Mouse (Mus musculus) lung, postnatal 0 days (tissue): ENCODE results near the gene Olfr412. TPM values are rescaled to one million over a fixed set of nuclear protein-coding genes. Genes with fewer than 3 reads are reported as not detected.

Experiments used
- ATAC-seq: fragments of 200-750 bp; cut with Nextera tagmentation; 2 replicates; pipeline ENCODE4 v1.8.0; 2017; ENCODE audit warnings: moderate library complexity
- DNase-seq: peaks from one replicate; pipeline ENCODE4 v3.0.0-alpha.2; 2016; ENCODE audit warnings: low spot score
- H3K27ac ChIP-seq: fragments of 300-500 bp; sonication (generic); 2 replicates; pipeline ENCODE4 v1.5.1; 2014; ENCODE audit warnings: antibody characterized with exemption, mild to moderate bottlenecking, low read length, mixed read lengths
- H3K27me3 ChIP-seq: fragments of 300-500 bp; sonication (generic); replicated peaks from 2 replicates; pipeline ENCODE4 v1.6.1; 2014; ENCODE audit warnings: low read length, mixed read lengths; ENCODE audit not compliant: insufficient read depth
- H3K36me3 ChIP-seq: fragments of 300-500 bp; sonication (generic); 2 replicates; pipeline ENCODE4 v1.6.1; 2014; ENCODE audit warnings: low read length, mixed read lengths; ENCODE audit not compliant: insufficient read depth
- H3K4me1 ChIP-seq: fragments of 300-500 bp; sonication (generic); 2 replicates; pipeline ENCODE4 v1.6.1; 2014; ENCODE audit warnings: antibody characterized with exemption, low read depth, low read length, mixed read lengths; ENCODE audit not compliant: insufficient read depth
- H3K4me2 ChIP-seq: fragments of 300-500 bp; sonication (generic); replicated peaks from 2 replicates; pipeline ENCODE4 v1.6.1; 2014; ENCODE audit warnings: low read depth, mild to moderate bottlenecking, low read length, moderate library complexity, mixed read lengths
- H3K4me3 ChIP-seq: fragments of 300-500 bp; sonication (generic); 2 replicates; pipeline ENCODE4 v1.5.1; 2014; ENCODE audit warnings: low read depth, low read length
- H3K9ac ChIP-seq: fragments of 300-500 bp; sonication (generic); replicated peaks from 2 replicates; pipeline ENCODE4 v1.6.1; 2014; ENCODE audit warnings: low read depth, mild to moderate bottlenecking
- H3K9me3 ChIP-seq: fragments of 300-500 bp; sonication (generic); 2 replicates; pipeline ENCODE4 v1.6.1; 2016; ENCODE audit warnings: low read length, mixed read lengths
- CTCF ChIP-seq: IDR thresholded peaks from 2 replicates; pipeline ENCODE4 v1.5.1; 2016; ENCODE audit warnings: antibody characterized with exemption, mild to moderate bottlenecking
- EP300 ChIP-seq: IDR thresholded peaks from 2 replicates; pipeline ENCODE4 v1.6.1; 2016; ENCODE audit warnings: antibody characterized with exemption, mild to moderate bottlenecking, control low read depth
- WGBS: fragments of 180-500 bp; shearing (Covaris S2); extraction: QIAGEN DNeasy Blood & Tissue Kit; methylation state at CpG from one replicate; pipeline ENCODE4 v1.1.7; 2014; 5-methylcytosine and 5-hydroxymethylcytosine counted together
- polyA plus RNA-seq: library from polyadenylated mRNA; unstranded; fragments of >200 nt; fragmentation: Nextera tagmentation; extraction: Ambion mirVana; gene quantifications from 2 replicates; pipeline ENCODE4 v1.2.1, GENCODE M21; 2015

The Olfr412 gene
- not detected in 2 replicates for polyA plus RNA-seq

GRCm38 (mm10) chr11:74361769-74362168 is at the start of gene Olfr412:
TSS of gene Olfr412 (plus strand) at chr11:74362069.
- H3K4me1 ChIP-seq, result no peaks in the 10 kb centered on the region
- no peak within 1 kb of the TSS for H3K4me2 ChIP-seq
- no peaks in the 10 kb centered on the region for H3K27me3 ChIP-seq
- H3K4me3 ChIP-seq, result no peak within 1 kb of the TSS
- TF ChIP-seq CTCF, result no peak
- TF ChIP-seq EP300, result no peak
- DNase-seq (no peak), ATAC-seq (no peak)
- 59% methylated on average over 1 of the region's 1 CpGs for WGBS
- H3K9me3 ChIP-seq, result no peaks in the 10 kb centered on the region
- no peak within 1 kb of the TSS for H3K9ac ChIP-seq
- H3K36me3 ChIP-seq, result no peaks in the 10 kb centered on the region
- no peak within 1 kb of the TSS for H3K27ac ChIP-seq

GRCm38 (mm10) chr11:74326044-74326443 is 35.8 kb upstream of the Olfr412 start:
- H3K9ac ChIP-seq, result no peak overlapping the region
- no peaks in the 10 kb centered on the region for H3K27me3 ChIP-seq
- no peak overlapping the region for H3K27ac ChIP-seq
- ATAC-seq (no peak), DNase-seq (no peak)
- no peaks in the 10 kb centered on the region for H3K9me3 ChIP-seq
- no peak overlapping the region for H3K4me3 ChIP-seq
- H3K36me3 ChIP-seq, result no peaks in the 10 kb centered on the region
- no peak overlapping the region for H3K4me2 ChIP-seq
- WGBS, result 67% methylated on average over 2 of the region's 2 CpGs
- no peaks in the 10 kb centered on the region for H3K4me1 ChIP-seq
- no peak for TF ChIP-seq CTCF
- no peak for TF ChIP-seq EP300

DNA sequence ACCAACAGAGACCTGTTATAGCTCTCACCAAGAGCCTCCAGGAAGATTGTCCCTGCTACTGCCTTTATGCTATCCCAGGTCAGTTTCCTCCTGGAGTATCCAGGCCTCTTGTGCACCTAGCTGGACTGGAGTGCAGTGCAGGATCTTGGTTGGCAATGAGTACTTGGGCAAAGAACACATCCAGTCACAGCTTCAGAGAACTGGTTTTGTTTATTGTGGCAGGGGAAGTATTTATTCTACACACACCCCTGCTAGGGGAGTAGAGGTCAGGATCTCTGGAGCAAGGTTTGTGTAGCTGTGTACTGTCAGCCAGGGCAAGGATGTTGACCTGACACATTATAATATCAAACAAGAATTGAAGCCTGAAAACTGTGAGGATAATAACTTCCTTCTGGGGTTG is 33.1 kb upstream of the Olfr412 start:
- H3K36me3 ChIP-seq, result no peaks in the 10 kb centered on the region
- H3K27me3 ChIP-seq, result no peaks in the 10 kb centered on the region
- H3K4me2 ChIP-seq, result no peak overlapping the region
- TF ChIP-seq EP300 (no peak), CTCF (no peak)
- no peak for DNase-seq
- H3K4me3 ChIP-seq, result no peak overlapping the region
- no peak overlapping the region for H3K9ac ChIP-seq
- H3K27ac ChIP-seq, result no peak overlapping the region
- no peaks in the 10 kb centered on the region for H3K4me1 ChIP-seq
- no peak for ATAC-seq
- no peaks in the 10 kb centered on the region for H3K9me3 ChIP-seq

DNA sequence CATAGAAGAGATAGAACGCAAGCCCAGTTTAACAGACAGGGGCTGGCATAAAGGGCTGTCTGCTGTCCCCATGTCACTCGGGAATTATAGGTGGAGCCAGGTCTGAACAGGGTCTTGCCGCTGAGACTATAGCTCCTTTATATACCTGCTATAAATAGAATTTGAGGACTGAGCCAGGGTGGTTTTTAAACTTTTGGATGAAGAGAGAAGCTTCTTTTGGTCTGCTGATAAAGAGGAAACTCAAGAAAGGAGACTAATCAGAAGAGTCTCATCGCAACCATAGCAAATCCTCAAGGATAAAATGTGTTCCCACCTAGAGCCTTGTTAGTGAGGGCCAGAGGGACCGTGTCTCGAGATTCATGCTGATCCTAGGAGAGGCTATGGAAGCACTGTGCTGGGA is 23.9 kb upstream of the Olfr412 start, which contains the start of gene Olfr410:
Gene Olfr410, minus strand, starts transcription at position 101 of the 400 bp plus-strand sequence.
- no peak for TF ChIP-seq EP300
- TF ChIP-seq CTCF, result no peak
- DNase-seq, result no peak
- no peak within 1 kb of the TSS for H3K4me3 ChIP-seq
- H3K4me1 ChIP-seq, result no peaks in the 10 kb centered on the region
- WGBS, result 75% methylated on average over 6 of the region's 6 CpGs
- no peak within 1 kb of the TSS for H3K27ac ChIP-seq
- no peaks in the 10 kb centered on the region for H3K36me3 ChIP-seq
- no peaks in the 10 kb centered on the region for H3K27me3 ChIP-seq
- no peaks in the 10 kb centered on the region for H3K9me3 ChIP-seq
- no peak within 1 kb of the TSS for H3K4me2 ChIP-seq
- no peak for ATAC-seq
- H3K9ac ChIP-seq, result no peak within 1 kb of the TSS

- ATAC-seq (no peak), DNase-seq (no peak)
- Histone ChIP-seq H3K27me3 (no peaks in the 10 kb centered on the region), H3K27ac (no peak within 1 kb of the TSS), H3K36me3 (no peaks in the 10 kb centered on the region), H3K9ac (no peak within 1 kb of the TSS), H3K9me3 (no peaks in the 10 kb centered on the region), H3K4me1 (no peaks in the 10 kb centered on the region), H3K4me2 (no peak within 1 kb of the TSS), H3K4me3 (no peak within 1 kb of the TSS)
- 78% methylated on average over 3 of the region's 3 CpGs for WGBS
- TF ChIP-seq CTCF (no peak), EP300 (no peak)
These were observed 9.3 kb upstream of the Olfr412 start, which contains the start of gene Olfr411 for GRCm38 (mm10) chr11:74352550-74352949. TSS of gene Olfr411 (minus strand) at chr11:74352650.

GRCm38 (mm10) chr11:74371393-74372100 is 9.7 kb downstream of the Olfr412 start:
- ATAC-seq (0 out of 2 replicates have a peak, but pooled peaks have one; percentile 16), DNase-seq (peak; percentile 61)

More at GRCm38 (mm10) chr11:74371393-74372100, 9.7 kb downstream of the Olfr412 start:
- TF ChIP-seq CTCF, result peak; percentile 84
- no peak for TF ChIP-seq EP300
- H3K27me3 ChIP-seq, result no peaks in the 10 kb centered on the region
- no peaks in the 10 kb centered on the region for H3K36me3 ChIP-seq
- no peak overlapping the region for H3K4me2 ChIP-seq
- H3K9ac ChIP-seq, result no peak overlapping the region
- no peak overlapping the region for H3K27ac ChIP-seq
- 11% methylated on average over 22 of the region's 22 CpGs for WGBS
- no peak overlapping the region for H3K4me3 ChIP-seq
- no peaks in the 10 kb centered on the region for H3K9me3 ChIP-seq
- H3K4me1 ChIP-seq, result no peaks in the 10 kb centered on the region
